Mouse (Mus musculus): ENCODE results near the gene Il18r1. TPM values are rescaled to one million over a fixed set of nuclear protein-coding genes. Genes with fewer than 3 reads are reported as not detected.

The Il18r1 gene
- polyA plus RNA-seq, 1 experiment, result not detected

GRCm38 (mm10) chr1:40547762-40548161 is 82.4 kb downstream of the Il18r1 start:
- Histone ChIP-seq H3K27me3 (ENCODE audit: control insufficient read depth, insufficient read depth, low read length, poor library complexity, severe bottlenecking) (no peaks in the 10 kb centered on the region), H3K9ac (ENCODE audit: low read depth, poor library complexity, severe bottlenecking) (no peak overlapping the region), H3K27ac (ENCODE audit: insufficient read depth, low read length) (no peak overlapping the region), H3K9me3 (replicated peaks; ENCODE audit: control insufficient read depth, insufficient read depth, low read length, poor library complexity, severe bottlenecking) (no peaks in the 10 kb centered on the region), H3K4me1 (ENCODE audit: control insufficient read depth, insufficient read depth, low read length) (no peaks in the 10 kb centered on the region), H3K36me3 (ENCODE audit: control insufficient read depth, insufficient read depth, low read length, poor library complexity, severe bottlenecking) (no peaks in the 10 kb centered on the region), H3K4me3 (ENCODE audit: low read depth, low read length) (no peak overlapping the region)
- no peak for TF ChIP-seq CTCF (IDR thresholded peaks at IDR 0.05; ENCODE audit: low read depth, low read length)
- TF ChIP-seq POLR2A (IDR thresholded peaks at IDR 0.05; ENCODE audit: insufficient read depth, low read length), result no peak
- TF ChIP-seq EP300 (IDR thresholded peaks at IDR 0.05; ENCODE audit: insufficient read depth, low read depth, low read length), result no peak

Other genes starting within 250 kb of the Il18r1 start
- 0.23 and 0.49 TPM in 2 replicates for gene Il1r1, start 240.5 kb upstream of the Il18r1 start, polyA plus RNA-seq (2011; ENCODE audit: insufficient read depth, insufficient read length, low read depth, missing spikeins)
- 0.30 and 0.46 TPM in 2 replicates for gene Il1rl2, start 140.9 kb upstream of the Il18r1 start, polyA plus RNA-seq (2011; ENCODE audit: insufficient read depth, insufficient read length, low read depth, missing spikeins)
- 0.18 and 0.41 TPM in 2 replicates for gene Il1rl1, start 36.0 kb upstream of the Il18r1 start, polyA plus RNA-seq (2011; ENCODE audit: insufficient read depth, insufficient read length, low read depth, missing spikeins)
- not detected in 2 replicates for gene Il18rap, start 49.8 kb downstream of the Il18r1 start, polyA plus RNA-seq (2011; ENCODE audit: insufficient read depth, insufficient read length, low read depth, missing spikeins)
- not detected in 2 replicates for gene Slc9a4, start 114.5 kb downstream of the Il18r1 start, polyA plus RNA-seq (2011; ENCODE audit: insufficient read depth, insufficient read length, low read depth, missing spikeins)
- gene Slc9a2, start 215.0 kb downstream of the Il18r1 start, polyA plus RNA-seq (2011; ENCODE audit: insufficient read depth, insufficient read length, low read depth, missing spikeins), result not detected in 2 replicates

Measured in ES-Bruce4 (cell line).